Mouse (Mus musculus) retina, postnatal 1 day (tissue): Measurements from ENCODE around the gene Ssr4.

Source experiments
- DNase-seq: peaks from one replicate; pipeline ENCODE4 v3.0.0-alpha.2; 2012

The Ssr4 gene

DNA sequence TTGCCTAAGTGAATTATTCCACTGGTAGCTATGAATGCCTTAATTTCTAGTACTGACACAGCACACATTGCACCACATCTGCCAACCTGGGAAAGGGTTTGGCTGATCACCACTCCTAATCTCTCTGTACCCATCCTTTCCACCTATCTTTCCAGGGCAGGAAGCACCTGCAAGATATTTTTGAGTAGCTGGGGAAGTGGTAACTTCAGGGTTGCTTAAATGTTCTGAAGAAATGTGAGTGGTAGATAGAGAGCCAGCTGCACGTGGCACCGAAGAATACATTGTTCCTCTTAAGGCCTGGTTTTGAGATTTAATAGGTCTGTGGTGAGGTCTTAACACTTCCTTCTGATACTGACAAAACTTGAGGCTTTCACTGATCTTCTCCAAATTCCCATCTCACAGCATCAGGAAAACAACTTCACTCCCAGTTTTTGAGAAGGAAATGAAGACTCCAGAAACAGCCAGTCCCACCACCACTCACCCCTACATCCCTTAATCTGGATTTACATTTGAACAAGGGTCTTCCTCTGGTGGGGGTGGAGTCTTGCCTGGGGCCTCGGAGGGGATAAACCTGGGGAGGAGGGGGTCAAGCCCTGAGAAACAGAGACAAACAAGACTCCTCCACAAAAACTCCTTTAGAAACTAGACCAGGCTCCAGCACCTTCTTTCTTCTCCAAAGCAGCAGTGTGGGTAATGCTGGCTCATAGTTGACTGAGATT, 29.9 kb downstream of the Ssr4 start:
- no peak for DNase-seq

DNA sequence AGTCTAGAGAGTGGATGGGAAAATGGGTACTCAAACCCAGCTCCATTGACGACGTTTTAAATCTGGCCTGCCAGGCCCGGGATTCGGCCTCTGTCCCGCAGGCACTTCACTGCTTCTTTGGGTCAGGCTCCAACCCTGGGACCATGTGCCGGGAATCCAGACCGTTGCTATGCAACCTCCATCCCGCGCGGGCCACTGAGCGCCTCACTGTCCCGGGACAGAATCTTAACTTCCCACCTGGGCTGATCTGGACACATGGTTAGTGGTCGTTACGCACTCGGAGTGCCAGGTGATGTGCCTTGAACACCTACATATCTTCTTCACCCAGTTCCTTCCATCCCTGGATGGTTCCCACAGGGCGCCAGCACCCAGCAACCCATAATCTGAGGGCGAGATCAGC, 36.9 kb downstream of the Ssr4 start:
- peak; percentile 4 for DNase-seq

DNA sequence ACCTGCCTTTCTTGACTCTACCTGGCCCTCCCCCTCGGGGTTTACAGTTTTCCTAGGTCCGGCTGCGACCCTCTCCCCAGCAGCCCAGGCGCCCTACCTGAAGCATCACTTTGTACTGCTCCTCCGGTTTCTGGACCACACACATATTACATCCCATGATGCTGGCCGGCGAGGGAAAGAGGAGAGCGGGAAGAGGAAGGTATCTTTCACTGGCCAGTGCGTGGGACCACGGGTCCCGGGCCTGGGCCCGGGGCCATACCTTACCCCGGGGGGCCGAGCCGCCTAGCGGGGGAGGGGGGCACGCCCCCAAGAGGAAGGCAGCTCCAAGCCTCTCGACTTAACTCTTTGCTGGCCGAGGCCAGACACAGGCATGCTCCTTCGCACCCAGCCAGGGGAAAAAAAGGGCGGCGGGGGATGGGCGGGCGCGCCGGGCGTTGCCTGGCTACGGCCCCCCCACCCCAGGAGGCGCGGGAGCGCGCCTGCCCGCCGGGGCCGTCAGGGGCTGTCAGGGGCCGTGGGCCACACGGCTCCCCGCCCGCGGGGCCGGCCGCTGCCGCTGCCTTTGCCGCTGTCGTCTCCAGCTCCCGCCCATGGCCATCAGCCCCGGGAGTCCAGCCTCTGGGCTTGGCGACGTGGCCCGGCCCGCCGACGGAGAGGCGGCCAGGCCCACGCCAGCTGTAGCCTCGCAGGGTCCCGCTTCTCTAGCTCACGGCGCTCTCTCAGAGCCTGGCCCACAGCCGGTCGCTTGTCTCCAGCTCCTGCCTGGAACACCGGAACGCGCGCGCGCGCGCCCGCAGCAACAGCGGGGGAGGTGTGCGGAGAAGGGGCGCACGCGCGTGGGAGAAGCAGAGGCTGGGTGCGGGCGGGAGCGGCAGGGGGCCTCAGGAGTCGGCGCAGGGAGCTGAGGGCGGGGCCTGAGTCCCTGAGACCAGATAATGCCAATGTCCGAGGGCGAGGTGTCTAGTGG, 37.6 kb downstream of the Ssr4 start, which contains the start of gene Pdzd4:
Pdzd4 (minus strand) TSS at position 785 of the 967 bp plus-strand sequence.
- DNase-seq: peak; percentile 83

DNA sequence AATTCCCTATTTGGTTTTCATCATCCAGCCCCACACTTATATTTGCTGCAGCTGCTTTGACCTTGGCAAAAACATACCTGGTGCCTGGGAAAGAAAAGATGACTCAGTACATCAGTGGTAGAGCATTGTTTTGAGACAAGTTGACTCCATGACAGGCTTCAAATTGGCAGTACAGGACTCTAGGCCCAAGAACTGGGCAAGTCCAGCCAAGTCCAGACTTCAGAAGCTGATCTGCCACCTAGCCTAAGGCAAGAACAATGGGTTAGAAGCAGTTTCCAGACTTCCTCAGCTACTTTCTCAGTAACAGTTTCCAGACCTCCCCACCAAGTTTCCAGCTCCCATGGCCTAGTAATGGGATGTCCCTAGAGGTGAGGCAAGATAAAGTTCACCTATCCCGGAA, 48.9 kb downstream of the Ssr4 start:
- no peak for DNase-seq

DNA sequence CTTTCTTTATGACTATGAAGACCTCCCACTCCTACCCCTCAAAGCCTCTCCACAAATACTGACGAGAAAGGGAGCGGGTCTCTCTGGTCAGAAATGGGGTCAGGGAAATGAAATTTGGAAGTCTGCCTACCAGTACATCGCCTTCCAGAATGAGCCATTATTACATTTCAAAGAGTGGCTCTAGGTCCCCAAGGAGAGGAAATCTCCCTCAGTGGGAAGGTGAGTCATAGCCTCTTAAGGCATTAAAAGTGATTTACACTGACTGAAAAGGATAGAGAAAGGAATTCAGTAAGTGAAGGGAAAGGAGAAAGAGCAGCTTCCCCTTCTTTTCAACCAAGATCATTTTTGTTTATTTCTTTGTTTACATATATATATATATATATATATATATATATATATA, 49.9 kb downstream of the Ssr4 start:
- no peak for DNase-seq
